Mouse (Mus musculus): Measurements from ENCODE around the gene Ube2e1.

DNA sequence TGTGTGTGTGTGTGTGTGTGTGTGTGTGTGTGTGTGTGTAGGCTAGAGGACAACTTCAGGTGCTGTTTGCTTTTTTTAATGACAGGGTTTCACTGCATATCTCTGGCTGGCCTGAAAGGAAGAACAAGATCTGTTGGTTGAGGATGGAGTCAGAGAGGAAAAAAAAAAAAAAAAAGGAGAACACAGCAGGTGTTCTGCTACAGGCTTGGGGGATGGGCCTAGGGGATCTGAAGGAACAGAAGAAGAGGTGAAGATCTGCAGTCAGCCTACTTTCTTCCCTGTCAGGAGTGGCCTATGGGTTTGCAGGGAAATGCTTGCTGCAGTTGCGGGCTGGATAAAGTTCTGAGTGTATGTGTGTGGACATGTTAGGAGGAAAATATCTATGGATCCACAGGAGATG lies 19.0 kb upstream of the Ube2e1 start:
- no peak for TF ChIP-seq POLR2A (IDR thresholded peaks at IDR 0.05; ENCODE audit: borderline replicate concordance, insufficient read depth, low read length)
- no peak for TF ChIP-seq CTCF (IDR thresholded peaks at IDR 0.05; ENCODE audit: borderline replicate concordance, insufficient read depth, low read depth, low read length)

All from cerebellum, adult 2 months (tissue).